Mouse (Mus musculus): ENCODE results near the gene Glyr1.

GRCm38 (mm10) chr16:5096504-5096903 is 46.8 kb upstream of the Glyr1 start:
- TF ChIP-seq POLR2A (IDR thresholded peaks at IDR 0.05; ENCODE audit: extremely low read depth, insufficient read depth, low read length) = no peak
- TF ChIP-seq CTCF (IDR thresholded peaks at IDR 0.05; ENCODE audit: low read depth, low read length) = no peak
